Mouse (Mus musculus) stomach, adult 2 months (tissue): ENCODE data around the gene Hist1h4j. TPM values are rescaled to one million over a fixed set of nuclear protein-coding genes. Genes with fewer than 3 reads are reported as not detected.

Experiments used
- polyA plus RNA-seq: library from polyadenylated mRNA; depleted of rRNA; stranded (reverse); fragments of >200 nt; gene quantifications from 2 replicates; pipeline ENCODE4 v1.2.3, GENCODE M21; 2012; rRNA removed

The Hist1h4j gene
- 1.6 and 2.1 TPM in 2 replicates for polyA plus RNA-seq

GRCm38 (mm10) chr13:21734906-21735767 lies at the start of gene Hist1h4j:
Gene Hist1h4j (plus strand): TSS chr13:21735064.

DNA sequence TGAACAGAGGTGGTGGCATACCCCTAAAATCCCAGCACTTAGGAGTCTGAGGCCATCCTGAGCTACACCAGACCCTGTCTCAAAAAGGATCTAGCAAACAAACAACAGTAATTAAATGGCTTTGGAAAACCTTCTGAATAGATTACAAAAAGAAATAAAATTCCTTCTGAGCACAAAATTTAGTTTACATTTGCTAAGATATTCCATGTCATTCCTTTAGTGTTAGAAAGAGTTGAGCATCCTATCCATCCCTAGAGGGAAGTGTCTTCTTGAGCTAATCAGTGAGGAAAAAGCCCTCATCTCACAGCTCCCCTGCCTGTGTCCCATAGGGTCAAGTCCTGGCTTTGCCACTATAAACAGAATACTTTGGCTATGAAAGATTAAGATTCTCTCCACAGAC lies 37.1 kb upstream of the Hist1h4j start, which contains the start of gene Olfr1359:
Olfr1359 (plus strand) TSS at position 301 of the 400 bp plus-strand sequence.

GRCm38 (mm10) chr13:21715864-21716539 lies 18.9 kb upstream of the Hist1h4j start, which contains the start of the genes Hist1h2bl and Hist1h2ai:
Gene Hist1h2bl (minus strand): TSS chr13:21716143.
Gene Hist1h2ai (plus strand): TSS chr13:21716422.

GRCm38 (mm10) chr13:21717397-21718357 lies 17.2 kb upstream of the Hist1h4j start, which contains the start of gene Hist1h3h:
Gene Hist1h3h (plus strand): TSS chr13:21717659.

GRCm38 (mm10) chr13:21721757-21722372 lies 13.0 kb upstream of the Hist1h4j start, which contains the start of gene Hist1h2bm:
Gene Hist1h2bm (plus strand): TSS chr13:21722044.

GRCm38 (mm10) chr13:21750159-21751017 lies 15.5 kb downstream of the Hist1h4j start, which contains the start of gene Hist1h4k:
Gene Hist1h4k (minus strand): TSS chr13:21750505.

GRCm38 (mm10) chr13:21753524-21754285 lies 18.8 kb downstream of the Hist1h4j start, which contains the start of the genes Hist1h2ak and Hist1h2bn:
Gene Hist1h2ak (minus strand): TSS chr13:21753827.
Gene Hist1h2bn (plus strand): TSS chr13:21754123.

GRCm38 (mm10) chr13:21779767-21780731 lies 45.2 kb downstream of the Hist1h4j start, which contains the start of gene Hist1h1b:
Gene Hist1h1b (minus strand): TSS chr13:21780625.

DNA sequence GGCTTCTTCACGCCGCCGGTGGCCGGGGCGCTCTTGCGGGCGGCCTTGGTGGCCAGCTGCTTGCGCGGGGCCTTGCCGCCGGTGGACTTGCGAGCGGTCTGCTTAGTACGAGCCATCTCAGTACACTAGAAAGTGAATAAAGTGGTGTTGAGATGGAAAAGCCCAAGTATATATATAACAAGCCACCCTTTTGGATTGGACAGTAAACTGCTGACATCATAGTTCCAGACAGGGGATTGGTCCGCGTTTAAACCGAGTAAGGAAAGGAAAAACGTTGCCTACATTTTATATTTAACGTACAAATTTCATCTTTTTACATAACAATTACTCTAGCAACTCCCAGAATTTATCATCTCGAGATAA lies 48.4 kb downstream of the Hist1h4j start, which contains the start of gene Hist1h3i:
Hist1h3i (minus strand) TSS at position 116 of the 363 bp plus-strand sequence.

Other genes starting within 250 kb of the Hist1h4j start
- gene AK157302, start 239.8 kb upstream of the Hist1h4j start, polyA plus RNA-seq = not detected in 2 replicates
- 17.8 and 21.1 TPM in 2 replicates for gene Gm11273, start 233.6 kb upstream of the Hist1h4j start, polyA plus RNA-seq
- 0.41 and 0.57 TPM in 2 replicates for gene Zkscan8, start 203.9 kb upstream of the Hist1h4j start, polyA plus RNA-seq
- not detected in 2 replicates for gene Olfr1366, start 192.3 kb upstream of the Hist1h4j start, polyA plus RNA-seq
- gene Olfr1535, start 175.2 kb upstream of the Hist1h4j start, polyA plus RNA-seq = not detected in 2 replicates
- not detected in 2 replicates for gene Olfr1364, start 153.3 kb upstream of the Hist1h4j start, polyA plus RNA-seq
- not detected in 2 replicates for gene Olfr1362, start 121.0 kb upstream of the Hist1h4j start, polyA plus RNA-seq
- gene Olfr11, start 92.5 kb upstream of the Hist1h4j start, polyA plus RNA-seq = not detected in 2 replicates
- not detected in 2 replicates for gene Olfr1361, start 71.7 kb upstream of the Hist1h4j start, polyA plus RNA-seq
- not detected in 2 replicates for gene Olfr1360, start 57.7 kb upstream of the Hist1h4j start, polyA plus RNA-seq
- gene Olfr1359, start 37.0 kb upstream of the Hist1h4j start, polyA plus RNA-seq = not detected in 2 replicates
- gene Hist1h2bl, start 18.9 kb upstream of the Hist1h4j start, polyA plus RNA-seq = 2.0 and 2.3 TPM in 2 replicates
- 10.0 and 28.4 TPM in 2 replicates for gene Hist1h2ai, start 18.6 kb upstream of the Hist1h4j start, polyA plus RNA-seq
- gene Hist1h3h, start 17.4 kb upstream of the Hist1h4j start, polyA plus RNA-seq = 30.9 and 34.4 TPM in 2 replicates
- 0.27 and 2.2 TPM in 2 replicates for gene Hist1h2bm, start 13.0 kb upstream of the Hist1h4j start, polyA plus RNA-seq
- gene Hist1h4k, start 15.4 kb downstream of the Hist1h4j start, polyA plus RNA-seq = 4.7 and 8.7 TPM in 2 replicates
- gene Hist1h2ak, start 18.8 kb downstream of the Hist1h4j start, polyA plus RNA-seq = 8.2 and 14.0 TPM in 2 replicates
- 1.2 and 4.2 TPM in 2 replicates for gene Hist1h2bn, start 19.1 kb downstream of the Hist1h4j start, polyA plus RNA-seq
- 0.24 TPM in 1 of 2 replicates, not detected in the other for gene Hist1h1b, start 45.6 kb downstream of the Hist1h4j start, polyA plus RNA-seq
- 19.2 and 38.0 TPM in 2 replicates for gene Hist1h3i, start 48.3 kb downstream of the Hist1h4j start, polyA plus RNA-seq
- 1.5 and 14.1 TPM in 2 replicates for gene Hist1h2an, start 52.2 kb downstream of the Hist1h4j start, polyA plus RNA-seq
- gene Hist1h2bp, start 52.4 kb downstream of the Hist1h4j start, polyA plus RNA-seq = 0.90 TPM in 1 of 2 replicates, not detected in the other
- 6.4 and 9.3 TPM in 2 replicates for gene Hist1h2bq, start 75.1 kb downstream of the Hist1h4j start, polyA plus RNA-seq
- gene Hist1h2ao, start 75.4 kb downstream of the Hist1h4j start, polyA plus RNA-seq = not detected in 2 replicates
- not detected in 2 replicates for gene Hist1h4m, start 76.7 kb downstream of the Hist1h4j start, polyA plus RNA-seq
- gene Hist1h4n, start 97.1 kb downstream of the Hist1h4j start, polyA plus RNA-seq = 4.8 and 6.7 TPM in 2 replicates
- 121 and 393 TPM in 2 replicates for gene Hist1h2ap, start 98.4 kb downstream of the Hist1h4j start, polyA plus RNA-seq
- 6.9 and 8.0 TPM in 2 replicates for gene Hist1h2br, start 98.7 kb downstream of the Hist1h4j start, polyA plus RNA-seq
- 0.03 TPM in 1 of 2 replicates, not detected in the other for gene Zfp184, start 210.0 kb downstream of the Hist1h4j start, polyA plus RNA-seq
- gene Pom121l2, start 246.1 kb downstream of the Hist1h4j start, polyA plus RNA-seq = not detected in 2 replicates